Mouse (Mus musculus): Measurements from ENCODE around the gene Atg4d. TPM values are rescaled to one million over a fixed set of nuclear protein-coding genes. Genes with fewer than 3 reads are reported as not detected.

Atg4d gene
- total RNA-seq, 2 experiments from 2014 or later, result 45.3 to 49.5 TPM

GRCm38 (mm10) chr9:21292271-21292670, 27.2 kb downstream of the Atg4d start:
- H3K27ac ChIP-seq, result no peak overlapping the region
- DNase-seq (ENCODE audit: extremely low spot score in 1 of 2, low spot score in 2 of 2), result no peak
- intact Hi-C loops (cut with DNase I), result loop anchor here (5.0 kb wide), 1 partner anchor 75 kb away; the partner anchor contains the start of gene Ilf3
- H3K4me3 ChIP-seq, result no peak overlapping the region
- no peak for TF ChIP-seq CTCF (IDR thresholded peaks at IDR 0.05)

GRCm38 (mm10) chr9:21299014-21299413, 33.9 kb downstream of the Atg4d start:
- DNase-seq (ENCODE audit: extremely low spot score in 1 of 2, low spot score in 2 of 2), result no peak
- no peak for TF ChIP-seq CTCF (IDR thresholded peaks at IDR 0.05)
- intact Hi-C loops (cut with DNase I), result no loop called here
- Histone ChIP-seq H3K27ac (no peak overlapping the region), H3K4me3 (no peak overlapping the region)

- DNase-seq (ENCODE audit: extremely low spot score in 1 of 2, low spot score in 2 of 2), result no peak
- H3K27ac ChIP-seq, result no peak overlapping the region
- TF ChIP-seq CTCF (IDR thresholded peaks at IDR 0.05), result no peak
- H3K4me3 ChIP-seq, result no peak overlapping the region
- intact Hi-C loops (cut with DNase I), result no loop called here
These were observed 40.0 kb downstream of the Atg4d start for GRCm38 (mm10) chr9:21305065-21305464.

GRCm38 (mm10) chr9:21309150-21309741, 44.2 kb downstream of the Atg4d start:
- no peak for DNase-seq (ENCODE audit: extremely low spot score in 1 of 2, low spot score in 2 of 2)
- no peak for TF ChIP-seq CTCF (IDR thresholded peaks at IDR 0.05)
- intact Hi-C loops (cut with DNase I), result no loop called here
- no peak overlapping the region for H3K4me3 ChIP-seq
- no peak overlapping the region for H3K27ac ChIP-seq

GRCm38 (mm10) chr9:21311695-21312094, 46.6 kb downstream of the Atg4d start:
- Histone ChIP-seq H3K4me3 (peak overlapping the region; percentile 36), H3K27ac (no peak overlapping the region)
- no peak for TF ChIP-seq CTCF (IDR thresholded peaks at IDR 0.05)
- intact Hi-C loops (cut with DNase I), result loop anchor here (2.0 kb wide), 1 partner anchor 99 kb away; the partner anchor contains the start of gene Qtrt1
- no peak for DNase-seq (ENCODE audit: extremely low spot score in 1 of 2, low spot score in 2 of 2)

- Histone ChIP-seq H3K4me3 (peak within 1 kb of the TSS; percentile 36), H3K27ac (no peak within 1 kb of the TSS)
- DNase-seq (ENCODE audit: extremely low spot score in 1 of 2, low spot score in 2 of 2), result no peak
- TF ChIP-seq CTCF (IDR thresholded peaks at IDR 0.05), result no peak
- intact Hi-C loops (cut with DNase I), result loop anchor here (2.0 kb wide), 1 partner anchor 99 kb away; the partner anchor contains the start of gene Qtrt1
These were observed 47.0 kb downstream of the Atg4d start, which contains the start of gene Ap1m2 for GRCm38 (mm10) chr9:21312134-21312533. Ap1m2 (minus strand) TSS chr9:21312337.

- no peak overlapping the region for H3K4me3 ChIP-seq
- DNase-seq (ENCODE audit: extremely low spot score in 1 of 2, low spot score in 2 of 2), result peak; percentile 80 to 85
- no peak overlapping the region for H3K27ac ChIP-seq
- intact Hi-C loops (cut with DNase I), result loop anchor here (1.0 to 2.0 kb wide), 2 partner anchors 44 to 97 kb away; partner anchors contain the start of gene Qtrt1
- TF ChIP-seq CTCF (IDR thresholded peaks at IDR 0.05), result peak; percentile 95
These were observed 48.3 kb downstream of the Atg4d start for GRCm38 (mm10) chr9:21313394-21313793.

GRCm38 (mm10) chr9:21314367-21315140, 49.5 kb downstream of the Atg4d start:
- TF ChIP-seq CTCF (IDR thresholded peaks at IDR 0.05), result no peak
- DNase-seq (ENCODE audit: extremely low spot score in 1 of 2, low spot score in 2 of 2), result no peak
- Histone ChIP-seq H3K4me3 (no peak overlapping the region), H3K27ac (no peak overlapping the region)
- intact Hi-C loops (cut with DNase I), result no loop called here

- TF ChIP-seq CTCF (IDR thresholded peaks at IDR 0.05), result no peak
- intact Hi-C loops (cut with DNase I), result no loop called here
These were observed 50.3 kb downstream of the Atg4d start for GRCm38 (mm10) chr9:21315421-21315820.

GRCm38 (mm10) chr9:21316696-21317095, 51.6 kb downstream of the Atg4d start:
- intact Hi-C loops (cut with DNase I), result no loop called here
- TF ChIP-seq CTCF (IDR thresholded peaks at IDR 0.05), result no peak

More at GRCm38 (mm10) chr9:21315421-21315820, 50.3 kb downstream of the Atg4d start:
- no peak for DNase-seq (ENCODE audit: extremely low spot score in 1 of 2, low spot score in 2 of 2)
- H3K27ac ChIP-seq, result no peak overlapping the region
- no peak overlapping the region for H3K4me3 ChIP-seq

GRCm38 (mm10) chr9:21318792-21319191, 53.7 kb downstream of the Atg4d start:
- TF ChIP-seq CTCF (IDR thresholded peaks at IDR 0.05), result no peak
- Histone ChIP-seq H3K27ac (no peak overlapping the region), H3K4me3 (no peak overlapping the region)
- DNase-seq (ENCODE audit: extremely low spot score in 1 of 2, low spot score in 2 of 2), result no peak
- intact Hi-C loops (cut with DNase I), result no loop called here

More at GRCm38 (mm10) chr9:21316696-21317095, 51.6 kb downstream of the Atg4d start:
- H3K4me3 ChIP-seq, result no peak overlapping the region
- H3K27ac ChIP-seq, result no peak overlapping the region
- DNase-seq (ENCODE audit: extremely low spot score in 1 of 2, low spot score in 2 of 2), result no peak

GRCm38 (mm10) chr9:21319503-21319902, 54.4 kb downstream of the Atg4d start:
- Histone ChIP-seq H3K27ac (no peak overlapping the region), H3K4me3 (no peak overlapping the region)
- TF ChIP-seq CTCF (IDR thresholded peaks at IDR 0.05), result peak; percentile 15; the same call in 1 of the 2 replicates
- no peak for DNase-seq (ENCODE audit: extremely low spot score in 1 of 2, low spot score in 2 of 2)
- intact Hi-C loops (cut with DNase I), result no loop called here
